Mouse (Mus musculus): ENCODE results near the gene Bzw1.
A peak's percentile ranks its signal among the peaks of the same experiment; 100 is the strongest.

The Bzw1 gene

GRCm38 (mm10) chr1:58396179-58396578, 3.5 kb downstream of the Bzw1 start:
- DNase-seq (ENCODE audit: low read depth), result peak; percentile 63

GRCm38 (mm10) chr1:58397731-58398130, 5.0 kb downstream of the Bzw1 start:
- no peak for DNase-seq (ENCODE audit: low read depth)

- no peak for DNase-seq (ENCODE audit: low read depth)
These were observed 8.7 kb downstream of the Bzw1 start for GRCm38 (mm10) chr1:58401396-58401795.

- DNase-seq (ENCODE audit: low read depth), result no peak
These were observed 11.0 kb downstream of the Bzw1 start for GRCm38 (mm10) chr1:58403745-58404144.

GRCm38 (mm10) chr1:58407321-58407720, 14.6 kb downstream of the Bzw1 start:
- no peak for DNase-seq (ENCODE audit: low read depth)

GRCm38 (mm10) chr1:58408141-58408540, 15.4 kb downstream of the Bzw1 start:
- DNase-seq (ENCODE audit: low read depth), result no peak

- no peak for DNase-seq (ENCODE audit: low read depth)
These were observed 17.0 kb downstream of the Bzw1 start for GRCm38 (mm10) chr1:58409553-58410197.

GRCm38 (mm10) chr1:58410198-58410588, 17.5 kb downstream of the Bzw1 start:
- no peak for DNase-seq (ENCODE audit: low read depth)

GRCm38 (mm10) chr1:58410776-58411175, 18.1 kb downstream of the Bzw1 start:
- no peak for DNase-seq (ENCODE audit: low read depth)

GRCm38 (mm10) chr1:58415442-58415841, 22.7 kb downstream of the Bzw1 start:
- no peak for DNase-seq (ENCODE audit: low read depth)

- peak; percentile 47 for DNase-seq (ENCODE audit: low read depth)
These were observed 23.4 kb downstream of the Bzw1 start for GRCm38 (mm10) chr1:58416048-58416447.

GRCm38 (mm10) chr1:58420032-58420431, 27.3 kb downstream of the Bzw1 start:
- DNase-seq (ENCODE audit: low read depth), result no peak

- DNase-seq (ENCODE audit: low read depth), result no peak
These were observed 28.3 kb downstream of the Bzw1 start for GRCm38 (mm10) chr1:58420961-58421360.

- DNase-seq (ENCODE audit: low read depth), result peak; percentile 87
These were observed 30.2 kb downstream of the Bzw1 start for GRCm38 (mm10) chr1:58422879-58423278.

- peak; percentile 95 for DNase-seq (ENCODE audit: low read depth)
These were observed 30.9 kb downstream of the Bzw1 start, which contains the start of gene Clk1 for GRCm38 (mm10) chr1:58423371-58424248. TSS of gene Clk1 (minus strand) at chr1:58424066.

GRCm38 (mm10) chr1:58424551-58424950, 31.9 kb downstream of the Bzw1 start:
- DNase-seq (ENCODE audit: low read depth), result no peak

GRCm38 (mm10) chr1:58444691-58445090, 52.0 kb downstream of the Bzw1 start:
- peak; percentile 57 for DNase-seq (ENCODE audit: low read depth)

GRCm38 (mm10) chr1:58445143-58445722, 52.5 kb downstream of the Bzw1 start, which contains the start of the genes Nif3l1 and Ppil3:
TSS of gene Nif3l1 (plus strand) at chr1:58445151.
TSS of gene Ppil3 (minus strand) at chr1:58445486.
- peak; percentile 96 for DNase-seq (ENCODE audit: low read depth)

GRCm38 (mm10) chr1:58445861-58446260, 53.2 kb downstream of the Bzw1 start:
- DNase-seq (ENCODE audit: low read depth), result peak; percentile 62

- no peak for DNase-seq (ENCODE audit: low read depth)
These were observed 55.1 kb downstream of the Bzw1 start for GRCm38 (mm10) chr1:58447766-58448165.

- DNase-seq (ENCODE audit: low read depth), result no peak
These were observed 55.7 kb downstream of the Bzw1 start for GRCm38 (mm10) chr1:58448396-58448795.

GRCm38 (mm10) chr1:58454316-58454715, 61.6 kb downstream of the Bzw1 start:
- DNase-seq (ENCODE audit: low read depth), result no peak
